Mouse (Mus musculus) liver, adult 2 months (tissue): ENCODE measurements around the gene Kndc1.

Experiments used
- CTCF ChIP-seq: fragments of 200-500 bp; IDR thresholded peaks from 2 replicates; pipeline ENCODE4 v1.5.1; 2011; ENCODE audit warnings: low read depth, low read length, control low read depth
- POLR2A ChIP-seq: fragments of 200-500 bp; IDR thresholded peaks from 2 replicates; pipeline ENCODE4 v1.6.1; 2011; ENCODE audit warnings: low read length, control low read depth; ENCODE audit not compliant: insufficient read depth; ENCODE audit errors: extremely low read depth

GRCm38 (mm10) chr7:139855261-139855660, 39.2 kb upstream of the Kndc1 start:
- TF ChIP-seq POLR2A (no peak), CTCF (no peak)
